Mouse (Mus musculus): Measurements from ENCODE around the gene Imp4. TPM values are rescaled to one million over a fixed set of nuclear protein-coding genes. Genes with fewer than 3 reads are reported as not detected.

Imp4 gene
- polyA plus RNA-seq, 1 experiment from 2014 or later = 69.0 TPM

GRCm38 (mm10) chr1:34462766-34463165 is 23.1 kb downstream of the Imp4 start:
- H3K4me2 ChIP-seq (replicated peaks) = no peak overlapping the region
- ATAC-seq (ENCODE audit: insufficient number of reproducible peaks, low FRiP score, low TSS enrichment, low read depth) = no peak
- H3K36me3 ChIP-seq = no peaks in the 10 kb centered on the region
- H3K9me3 ChIP-seq (replicated peaks) = no peaks in the 10 kb centered on the region
- no peak overlapping the region for H3K27ac ChIP-seq (replicated peaks)
- 18% methylated on average over 6 of the region's 7 CpGs for WGBS
- H3K9ac ChIP-seq = no peak overlapping the region
- H3K4me3 ChIP-seq (replicated peaks) = no peak overlapping the region
- H3K27me3 ChIP-seq = peaks cover 35% of the 10 kb centered on the region
- 0 out of 2 replicates have a peak, but pooled peaks cover 6% of the 10 kb centered on the region for H3K4me1 ChIP-seq

- H3K9ac ChIP-seq = no peak overlapping the region
- no peak for ATAC-seq (ENCODE audit: insufficient number of reproducible peaks, low FRiP score, low TSS enrichment, low read depth)
- H3K9me3 ChIP-seq (replicated peaks) = no peaks in the 10 kb centered on the region
- WGBS = 86% methylated on average over 8 of the region's 8 CpGs
- H3K36me3 ChIP-seq = no peaks in the 10 kb centered on the region
- 0 out of 2 replicates have a peak, but pooled peaks cover 6% of the 10 kb centered on the region for H3K4me1 ChIP-seq
- H3K27me3 ChIP-seq = peaks cover 21% of the 10 kb centered on the region
- H3K27ac ChIP-seq (replicated peaks) = no peak overlapping the region
- H3K4me3 ChIP-seq (replicated peaks) = no peak overlapping the region
- no peak overlapping the region for H3K4me2 ChIP-seq (replicated peaks)
Observed at GRCm38 (mm10) chr1:34464310-34464817, 24.7 kb downstream of the Imp4 start.

- no peak overlapping the region for H3K9ac ChIP-seq
- no peak overlapping the region for H3K4me3 ChIP-seq (replicated peaks)
- no peaks in the 10 kb centered on the region for H3K9me3 ChIP-seq (replicated peaks)
- H3K27ac ChIP-seq (replicated peaks) = no peak overlapping the region
- WGBS = 82% methylated on average over 6 of the region's 6 CpGs
- no peak for ATAC-seq (ENCODE audit: insufficient number of reproducible peaks, low FRiP score, low TSS enrichment, low read depth)
- no peaks in the 10 kb centered on the region for H3K4me1 ChIP-seq
- no peaks in the 10 kb centered on the region for H3K36me3 ChIP-seq
- peaks cover 12% of the 10 kb centered on the region for H3K27me3 ChIP-seq
- H3K4me2 ChIP-seq (replicated peaks) = no peak overlapping the region
Observed at GRCm38 (mm10) chr1:34465445-34465844, 25.8 kb downstream of the Imp4 start.

GRCm38 (mm10) chr1:34468051-34468450 is 28.4 kb downstream of the Imp4 start:
- no peaks in the 10 kb centered on the region for H3K36me3 ChIP-seq
- H3K27ac ChIP-seq (replicated peaks) = no peak overlapping the region
- no peak overlapping the region for H3K4me3 ChIP-seq (replicated peaks)
- no peak overlapping the region for H3K9ac ChIP-seq
- H3K4me2 ChIP-seq (replicated peaks) = no peak overlapping the region
- peaks cover 9% of the 10 kb centered on the region; the same call in 1 of the 2 replicates for H3K27me3 ChIP-seq
- no peak for ATAC-seq (ENCODE audit: insufficient number of reproducible peaks, low FRiP score, low TSS enrichment, low read depth)
- H3K4me1 ChIP-seq = peaks cover 4% of the 10 kb centered on the region; the same call in 1 of the 2 replicates
- WGBS = 63% methylated on average over 3 of the region's 3 CpGs
- no peaks in the 10 kb centered on the region for H3K9me3 ChIP-seq (replicated peaks)

GRCm38 (mm10) chr1:34468500-34468899 is 28.8 kb downstream of the Imp4 start:
- WGBS = 67% methylated on average over 4 of the region's 4 CpGs
- Histone ChIP-seq H3K9ac (no peak overlapping the region), H3K9me3 (replicated peaks) (no peaks in the 10 kb centered on the region), H3K4me3 (replicated peaks) (no peak overlapping the region), H3K36me3 (no peaks in the 10 kb centered on the region), H3K4me1 (peaks cover 9% of the 10 kb centered on the region; the same call in 1 of the 2 replicates), H3K27ac (replicated peaks) (no peak overlapping the region), H3K27me3 (peaks cover 13% of the 10 kb centered on the region; the same call in 1 of the 2 replicates), H3K4me2 (replicated peaks) (no peak overlapping the region)
- no peak for ATAC-seq (ENCODE audit: insufficient number of reproducible peaks, low FRiP score, low TSS enrichment, low read depth)

- Histone ChIP-seq H3K27ac (replicated peaks) (no peak overlapping the region), H3K4me3 (replicated peaks) (no peak overlapping the region), H3K9ac (no peak overlapping the region), H3K4me2 (replicated peaks) (no peak overlapping the region), H3K36me3 (no peaks in the 10 kb centered on the region), H3K9me3 (replicated peaks) (no peaks in the 10 kb centered on the region), H3K27me3 (peaks cover 13% of the 10 kb centered on the region; the same call in 1 of the 2 replicates), H3K4me1 (peaks cover 9% of the 10 kb centered on the region; the same call in 1 of the 2 replicates)
- no peak for ATAC-seq (ENCODE audit: insufficient number of reproducible peaks, low FRiP score, low TSS enrichment, low read depth)
- 62% methylated on average over 5 of the region's 5 CpGs for WGBS
Observed at GRCm38 (mm10) chr1:34469801-34470200, 30.1 kb downstream of the Imp4 start.

GRCm38 (mm10) chr1:34472427-34473300 is 33.0 kb downstream of the Imp4 start:
- WGBS = 0% methylated on average over 42 of the region's 43 CpGs
- Histone ChIP-seq H3K27ac (replicated peaks) (no peak overlapping the region), H3K9ac (peak overlapping the region; percentile 28)

GRCm38 (mm10) chr1:34478891-34479655 is 39.4 kb downstream of the Imp4 start:
- no peaks in the 10 kb centered on the region for H3K9me3 ChIP-seq (replicated peaks)
- H3K9ac ChIP-seq = no peak overlapping the region
- no peak overlapping the region for H3K4me3 ChIP-seq (replicated peaks)
- H3K36me3 ChIP-seq = no peaks in the 10 kb centered on the region
- no peaks in the 10 kb centered on the region for H3K27me3 ChIP-seq
- 36% methylated on average over 11 of the region's 11 CpGs for WGBS
- H3K4me1 ChIP-seq = peaks cover 5% of the 10 kb centered on the region; the same call in 1 of the 2 replicates
- no peak overlapping the region for H3K4me2 ChIP-seq (replicated peaks)
- ATAC-seq (ENCODE audit: insufficient number of reproducible peaks, low FRiP score, low TSS enrichment, low read depth) = no peak
- no peak overlapping the region for H3K27ac ChIP-seq (replicated peaks)

More at GRCm38 (mm10) chr1:34472427-34473300, 33.0 kb downstream of the Imp4 start:
- peak overlapping the region; percentile 54 for H3K4me3 ChIP-seq (replicated peaks)
- H3K36me3 ChIP-seq = no peaks in the 10 kb centered on the region
- H3K27me3 ChIP-seq = peaks cover 13% of the 10 kb centered on the region; the same call in 1 of the 2 replicates
- H3K9me3 ChIP-seq (replicated peaks) = no peaks in the 10 kb centered on the region
- ATAC-seq (ENCODE audit: insufficient number of reproducible peaks, low FRiP score, low TSS enrichment, low read depth) = peak; percentile 49; the same call in 1 of the 2 replicates
- H3K4me1 ChIP-seq = peaks cover 9% of the 10 kb centered on the region; the same call in 1 of the 2 replicates
- peak overlapping the region; percentile 92 for H3K4me2 ChIP-seq (replicated peaks)

GRCm38 (mm10) chr1:34480801-34481200 is 41.1 kb downstream of the Imp4 start:
- Histone ChIP-seq H3K9me3 (replicated peaks) (no peaks in the 10 kb centered on the region), H3K4me1 (peaks cover 10% of the 10 kb centered on the region), H3K27me3 (no peaks in the 10 kb centered on the region), H3K36me3 (no peaks in the 10 kb centered on the region), H3K4me3 (replicated peaks) (no peak overlapping the region), H3K9ac (no peak overlapping the region), H3K4me2 (replicated peaks) (no peak overlapping the region), H3K27ac (replicated peaks) (no peak overlapping the region)
- 69% methylated on average over 5 of the region's 5 CpGs for WGBS
- no peak for ATAC-seq (ENCODE audit: insufficient number of reproducible peaks, low FRiP score, low TSS enrichment, low read depth)

GRCm38 (mm10) chr1:34481920-34482669 is 42.4 kb downstream of the Imp4 start:
- WGBS = 48% methylated on average over 5 of the region's 5 CpGs
- no peaks in the 10 kb centered on the region for H3K27me3 ChIP-seq
- peaks cover 11% of the 10 kb centered on the region for H3K4me1 ChIP-seq
- no peaks in the 10 kb centered on the region for H3K36me3 ChIP-seq
- no peak for ATAC-seq (ENCODE audit: insufficient number of reproducible peaks, low FRiP score, low TSS enrichment, low read depth)
- no peak overlapping the region for H3K9ac ChIP-seq
- no peaks in the 10 kb centered on the region for H3K9me3 ChIP-seq (replicated peaks)
- H3K4me2 ChIP-seq (replicated peaks) = no peak overlapping the region
- H3K27ac ChIP-seq (replicated peaks) = no peak overlapping the region
- no peak overlapping the region for H3K4me3 ChIP-seq (replicated peaks)

Measured in embryonic facial prominence, embryonic 15.5 days (tissue).